In the genomic region with DNA sequence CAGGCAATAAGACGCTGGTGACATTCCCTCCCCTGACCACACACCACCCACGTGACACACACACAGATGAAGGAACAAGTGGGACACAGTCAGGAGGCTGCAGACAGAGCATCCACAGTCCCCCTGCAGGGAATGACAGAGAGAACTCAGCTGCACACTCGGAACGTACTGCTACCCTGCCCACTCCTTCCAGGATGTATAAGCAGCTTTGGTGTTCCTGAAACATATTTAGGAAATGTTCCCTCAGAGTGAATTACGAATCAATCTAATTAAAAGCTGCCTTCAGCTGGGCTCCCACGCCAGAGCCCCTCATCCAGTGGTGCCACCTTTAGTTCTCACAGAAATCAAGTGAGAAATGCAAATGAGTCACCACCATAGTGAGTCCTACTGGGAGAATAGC, we compare ENCODE assay signal across 13 mouse cellular contexts. TPM values are rescaled to one million over a fixed set of nuclear protein-coding genes. Genes with fewer than 3 reads are reported as not detected.
DNase-seq lines count a peak whose midpoint lies in the region; ATAC-seq and TF ChIP-seq lines count a peak whose summit lies in the region.
"Had no signal": no experiment of that assay in that cellular context is flagged by ENCODE, and none has a peak within 500 bp of the region (broad histone marks: within the 10 kb centered on the region; RNA-seq: fewer than 3 reads in every experiment).

No protein-coding gene starts in this region.

- WGBS in kidney, embryonic 14.5 days: 31% methylated on average over 6 of the region's 6 CpGs
- 45% methylated on average over 6 of the region's 6 CpGs for WGBS in neural tube, embryonic 12.5 days

- 0 out of 2 replicates have a peak, but pooled peaks have one; percentile 10 for ATAC-seq in kidney, embryonic 14.5 days (ENCODE audit: low FRiP score, low TSS enrichment)
- ATAC-seq in frontal cortex, adult (ENCODE audit: low TSS enrichment): peak; percentile 80
- ATAC-seq in neural tube, embryonic 12.5 days (ENCODE audit: low FRiP score, low read depth): peak; percentile 68
- no peak for ATAC-seq in CD4-positive, CD25-positive, alpha-beta regulatory T cell, adult 4 months
- ATAC-seq: intestine, embryonic 16.5 days had no signal

- H3K4me3 ChIP-seq in kidney, embryonic 14.5 days (ENCODE audit: low read length): no peak overlapping the region
- H3K4me3 ChIP-seq in C2C12 (ENCODE audit: insufficient read depth, poor library complexity, severe bottlenecking): no peak overlapping the region
- no peak overlapping the region for H3K4me3 ChIP-seq in neural tube, embryonic 12.5 days
- H3K4me3 ChIP-seq: embryonic facial prominence, embryonic 10.5 days had no signal

- H3K9me3 ChIP-seq in kidney, embryonic 14.5 days (ENCODE audit: control insufficient read depth, low read length): no peaks in the 10 kb centered on the region
- H3K9me3 ChIP-seq in neural tube, embryonic 12.5 days: no peaks in the 10 kb centered on the region
- H3K9me3 ChIP-seq: embryonic facial prominence, embryonic 10.5 days had no signal

- H3K27ac ChIP-seq in kidney, embryonic 14.5 days (ENCODE audit: low read depth, low read length): no peak overlapping the region
- no peak overlapping the region for H3K27ac ChIP-seq in neural tube, embryonic 12.5 days
- H3K27ac ChIP-seq: embryonic facial prominence, embryonic 10.5 days; liver, embryonic 14.5 days; macrophage had no signal

- H3K79me2 ChIP-seq in C2C12 (ENCODE audit: control insufficient read depth, insufficient read depth): peaks cover 100% of the 10 kb centered on the region

- H3K79me3 ChIP-seq in C2C12 (ENCODE audit: low read depth): peaks cover 96% of the 10 kb centered on the region

- no peak overlapping the region for H3ac ChIP-seq in C2C12 (ENCODE audit: control insufficient read depth, insufficient read length, low read depth)

- H3K4me2 ChIP-seq in kidney, embryonic 14.5 days (replicated peaks; ENCODE audit: low read depth, low read length): no peak overlapping the region
- no peak overlapping the region for H3K4me2 ChIP-seq in neural tube, embryonic 12.5 days (replicated peaks)

- no peak for DNase-seq in kidney, postnatal 14 days
- DNase-seq in B cell, adult 2 months: no peak
- DNase-seq: adrenal gland, postnatal 14 days; thymus, postnatal 4 days had no signal

- TF ChIP-seq CTCF in C2C12 (IDR thresholded peaks at IDR 0.05; ENCODE audit: control insufficient read depth, insufficient read depth, insufficient read length): no peak

- no peaks in the 10 kb centered on the region for H3K27me3 ChIP-seq in kidney, embryonic 14.5 days (ENCODE audit: control insufficient read depth, insufficient read depth, low read length)
- H3K27me3 ChIP-seq in C2C12 (ENCODE audit: control insufficient read depth, insufficient read depth, insufficient read length): no peaks in the 10 kb centered on the region
- no peaks in the 10 kb centered on the region for H3K27me3 ChIP-seq in neural tube, embryonic 12.5 days (replicated peaks)

- no peaks in the 10 kb centered on the region for H3K36me3 ChIP-seq in kidney, embryonic 14.5 days (ENCODE audit: control insufficient read depth, insufficient read depth, low read length)
- peaks cover 13% of the 10 kb centered on the region for H3K36me3 ChIP-seq in C2C12 (ENCODE audit: control insufficient read depth, insufficient read depth)
- no peaks in the 10 kb centered on the region for H3K36me3 ChIP-seq in neural tube, embryonic 12.5 days
- H3K36me3 ChIP-seq: embryonic facial prominence, embryonic 10.5 days had no signal

- no peak overlapping the region for H3K9ac ChIP-seq in kidney, embryonic 14.5 days (ENCODE audit: low read depth, low read length)
- no peak overlapping the region for H3K9ac ChIP-seq in neural tube, embryonic 12.5 days
- H3K9ac ChIP-seq: liver, embryonic 14.5 days had no signal

- peaks cover 27% of the 10 kb centered on the region; the same call in 1 of the 2 replicates for H3K4me1 ChIP-seq in kidney, embryonic 14.5 days (ENCODE audit: control insufficient read depth, insufficient read depth, low read length)
- peaks cover 32% of the 10 kb centered on the region for H3K4me1 ChIP-seq in neural tube, embryonic 12.5 days

TF ChIP-seq in C2C12, 6 proteins besides CTCF, POLR2A, EP300 and RAD21:
- TF ChIP-seq MYOG (IDR thresholded peaks at IDR 0.05; ENCODE audit: control insufficient read depth, extremely low read depth, insufficient read length) (no peak), MAX (IDR thresholded peaks at IDR 0.05) (no peak), USF1 (IDR thresholded peaks at IDR 0.05; ENCODE audit: low read depth) (peak; percentile 13), CEBPB (IDR thresholded peaks at IDR 0.05; ENCODE audit: low read depth) (no peak), MYOD1 (IDR thresholded peaks at IDR 0.05; ENCODE audit: control insufficient read depth, insufficient read length, low read depth) (no peak), FOSL1 (IDR thresholded peaks at IDR 0.05; ENCODE audit: insufficient read depth, low read length, poor library complexity, severe bottlenecking) (no peak)
TF ChIP-seq in C2C12: peak in this region for 1.

RNA-seq across cellular contexts. Expression of a gene that starts 42.3 kb away (rescaled TPM):
- 13.5 and 20.2 TPM in 2 replicates for polyA plus RNA-seq in kidney, embryonic 14.5 days (2014; fragmentation: Nextera tagmentation; extraction: Ambion mirVana)
- 39.1 TPM for polyA plus RNA-seq in C2C12 (2012; fragmentation: generic; extraction: Trizol)
- polyA plus RNA-seq in neural tube, embryonic 12.5 days (2016; fragmentation: Nextera tagmentation; extraction: Ambion mirVana): 26.5 and 30.2 TPM in 2 replicates
- 1 to 10 TPM; 4.6 to 4.8 TPM for polyA plus RNA-seq in CD4-positive, CD25-positive, alpha-beta regulatory T cell, adult 4 months (2017; shearing (Covaris generic))
